Mouse (Mus musculus): Measurements from ENCODE around the gene Card10. TPM values are rescaled to one million over a fixed set of nuclear protein-coding genes. Genes with fewer than 3 reads are reported as not detected.
A peak's percentile ranks its signal among the peaks of the same experiment; 100 is the strongest.

The Card10 gene
- total RNA-seq, 1 experiment from 2014 or later, result not detected

DNA sequence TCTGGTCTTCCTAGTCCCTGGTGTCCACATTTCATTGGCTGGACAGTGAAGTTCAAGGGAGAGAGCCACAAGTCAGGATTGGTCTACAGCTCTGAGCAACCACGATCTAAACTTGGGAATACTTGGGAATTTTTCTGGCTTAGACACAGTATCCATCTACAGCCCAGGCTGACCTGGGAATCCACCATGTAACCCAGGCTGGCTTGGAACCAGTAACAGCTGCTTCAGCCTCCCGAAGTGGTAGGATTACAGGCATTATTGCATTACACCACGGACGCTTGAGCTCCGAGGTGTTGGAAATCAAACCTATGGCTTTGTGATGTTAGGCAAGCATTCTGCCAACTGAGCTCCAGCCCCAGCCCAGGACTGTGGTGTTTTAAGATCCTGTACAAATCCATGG, 39.1 kb downstream of the Card10 start:
- no peak for ATAC-seq (replicated peaks in 1 of 2; ENCODE audit: insufficient read depth in 1 of 2, low FRiP score in 2 of 2, low TSS enrichment in 1 of 2, low read depth in 1 of 2, poor library complexity in 2 of 2, severe bottlenecking in 2 of 2)

DNA sequence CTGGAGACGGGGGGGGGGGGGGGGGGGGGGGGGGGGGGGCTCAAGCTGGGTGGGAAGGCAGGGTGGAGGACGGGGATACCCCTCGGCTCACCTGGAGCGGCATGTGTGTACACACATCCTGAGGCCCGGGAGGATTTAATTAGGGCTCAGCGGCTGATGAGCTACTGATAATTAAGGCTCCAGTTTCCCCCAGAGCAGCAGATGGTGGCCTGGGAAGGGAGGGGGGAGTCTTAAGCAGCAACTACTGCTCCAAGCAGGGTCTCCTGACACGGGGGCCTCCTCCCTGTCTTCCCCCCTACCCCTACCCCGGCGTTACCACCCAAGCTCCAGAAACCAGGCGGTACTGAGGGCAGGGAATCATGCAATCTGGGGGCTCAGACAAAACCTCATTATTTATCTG, 39.6 kb downstream of the Card10 start:
- no peak for ATAC-seq (replicated peaks in 1 of 2; ENCODE audit: insufficient read depth in 1 of 2, low FRiP score in 2 of 2, low TSS enrichment in 1 of 2, low read depth in 1 of 2, poor library complexity in 2 of 2, severe bottlenecking in 2 of 2)

DNA sequence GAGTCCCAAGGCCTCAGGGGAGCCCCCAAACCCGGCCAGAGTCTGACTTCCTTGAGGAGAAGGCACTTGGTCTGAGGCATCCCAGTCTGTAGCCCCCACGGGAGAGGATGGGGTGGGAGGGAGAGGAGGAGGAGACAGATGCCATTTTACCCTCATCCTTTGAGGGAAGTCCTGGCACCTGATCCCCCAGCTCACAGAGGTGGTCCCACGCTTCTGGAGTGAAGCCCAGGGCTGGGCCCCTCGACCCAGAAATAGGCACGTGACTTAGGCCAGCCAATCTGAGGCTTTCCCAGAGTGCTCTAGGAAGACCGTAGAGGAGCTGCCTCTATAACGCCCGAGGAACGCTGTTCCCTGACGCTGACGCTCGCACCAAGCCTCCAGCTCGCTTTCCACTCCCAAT, 41.7 kb downstream of the Card10 start:
- no peak for ATAC-seq (replicated peaks in 1 of 2; ENCODE audit: insufficient read depth in 1 of 2, low FRiP score in 2 of 2, low TSS enrichment in 1 of 2, low read depth in 1 of 2, poor library complexity in 2 of 2, severe bottlenecking in 2 of 2)

DNA sequence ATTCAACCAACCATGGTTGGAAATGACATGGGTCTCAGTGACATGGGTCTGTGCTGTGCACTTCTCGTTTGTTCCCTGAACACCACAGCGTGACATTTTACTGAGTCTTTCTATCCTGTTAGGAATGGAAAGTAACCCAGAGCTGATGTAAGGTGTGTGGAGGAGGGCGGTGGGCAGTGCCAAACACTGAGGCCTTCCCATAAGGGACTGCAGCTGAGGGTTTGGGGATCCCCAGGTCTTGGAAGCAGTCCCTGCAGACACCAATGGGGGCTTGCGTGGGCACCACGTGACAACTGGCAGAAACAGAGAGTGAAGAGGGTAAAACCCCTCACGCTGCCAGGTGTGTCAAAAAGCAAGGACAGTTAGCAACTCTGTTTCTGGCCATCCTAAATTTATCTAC, 44.7 kb downstream of the Card10 start:
- no peak for ATAC-seq (replicated peaks in 1 of 2; ENCODE audit: insufficient read depth in 1 of 2, low FRiP score in 2 of 2, low TSS enrichment in 1 of 2, low read depth in 1 of 2, poor library complexity in 2 of 2, severe bottlenecking in 2 of 2)

DNA sequence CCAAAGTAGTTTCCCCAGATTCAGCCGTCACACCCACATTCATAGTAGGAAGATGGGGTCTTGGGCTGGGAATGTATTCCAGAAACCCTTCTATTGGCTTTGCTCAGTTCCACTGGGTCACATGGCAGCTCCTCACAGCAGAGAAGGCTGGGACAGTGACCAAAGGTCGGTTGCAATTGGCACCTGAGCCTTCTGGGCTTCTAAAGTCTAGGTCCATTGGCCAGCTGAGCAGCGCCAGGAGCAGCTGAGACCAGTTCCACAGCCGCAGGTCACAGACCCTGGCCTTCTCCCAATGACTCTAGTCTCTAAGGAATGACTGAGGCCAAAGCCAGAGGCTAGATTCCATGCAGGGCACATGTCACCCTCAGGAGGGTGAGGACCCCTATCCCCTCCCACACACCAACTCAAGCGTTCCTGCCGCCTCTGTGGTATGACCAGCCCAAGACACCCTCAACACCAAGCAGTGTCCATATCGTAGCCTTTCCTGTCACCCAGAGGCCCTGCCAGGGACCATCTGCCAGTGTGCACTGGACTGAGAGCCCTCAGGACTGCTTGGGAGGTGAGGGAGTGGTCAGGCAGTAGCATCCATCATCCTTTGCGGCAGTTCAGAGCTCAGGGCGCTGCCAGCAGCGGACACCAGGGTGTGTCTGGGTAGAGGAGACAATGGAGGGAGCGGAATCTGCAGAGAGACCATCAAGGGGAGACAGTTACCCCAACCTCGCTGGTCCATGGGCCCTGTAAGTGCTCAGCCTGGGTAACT, 46.7 kb downstream of the Card10 start:
- ATAC-seq (replicated peaks in 1 of 2; ENCODE audit: insufficient read depth in 1 of 2, low FRiP score in 2 of 2, low TSS enrichment in 1 of 2, low read depth in 1 of 2, poor library complexity in 2 of 2, severe bottlenecking in 2 of 2), result no peak

DNA sequence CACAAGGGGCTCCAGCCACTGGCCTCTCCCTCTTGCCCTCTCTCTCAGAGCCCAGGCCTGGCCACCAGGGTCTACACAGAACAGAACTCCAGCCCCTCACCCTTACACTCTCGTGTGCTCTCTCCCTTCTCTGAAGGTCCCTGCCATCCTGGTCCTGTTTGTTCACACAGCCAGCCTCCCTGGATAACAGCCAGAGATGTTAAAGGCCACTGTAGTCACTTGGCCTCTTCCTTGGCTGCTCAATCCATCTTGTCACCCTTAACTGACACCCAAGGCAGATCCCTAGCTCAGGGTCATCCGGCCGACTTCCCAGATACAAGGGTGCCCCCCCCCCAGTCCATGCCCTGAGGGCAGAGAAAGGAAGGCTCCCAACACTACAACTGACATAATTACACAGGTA, 47.6 kb downstream of the Card10 start:
- no peak for ATAC-seq (replicated peaks in 1 of 2; ENCODE audit: insufficient read depth in 1 of 2, low FRiP score in 2 of 2, low TSS enrichment in 1 of 2, low read depth in 1 of 2, poor library complexity in 2 of 2, severe bottlenecking in 2 of 2)

DNA sequence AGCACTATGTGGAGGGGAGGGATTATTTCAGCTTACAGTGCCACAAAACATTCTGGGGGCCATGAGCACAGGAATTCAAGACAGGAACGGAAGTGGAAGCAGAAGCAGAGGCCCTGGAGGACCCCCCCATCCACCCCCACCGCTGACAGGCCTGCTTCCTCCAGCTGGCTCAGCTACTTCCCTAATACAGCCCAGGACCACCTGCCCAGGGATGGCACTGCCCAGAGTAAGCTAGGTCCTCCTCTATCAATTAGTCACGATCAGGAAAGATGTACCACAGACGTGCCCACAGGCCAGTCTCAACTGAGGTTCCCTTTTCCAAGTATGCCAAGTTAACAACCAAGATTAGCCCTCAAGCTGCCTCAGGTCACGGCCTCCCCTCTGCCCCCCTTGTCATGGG, 48.7 kb downstream of the Card10 start:
- ATAC-seq (replicated peaks in 1 of 2; ENCODE audit: insufficient read depth in 1 of 2, low FRiP score in 2 of 2, low TSS enrichment in 1 of 2, low read depth in 1 of 2, poor library complexity in 2 of 2, severe bottlenecking in 2 of 2), result peak; percentile 60 to 64

DNA sequence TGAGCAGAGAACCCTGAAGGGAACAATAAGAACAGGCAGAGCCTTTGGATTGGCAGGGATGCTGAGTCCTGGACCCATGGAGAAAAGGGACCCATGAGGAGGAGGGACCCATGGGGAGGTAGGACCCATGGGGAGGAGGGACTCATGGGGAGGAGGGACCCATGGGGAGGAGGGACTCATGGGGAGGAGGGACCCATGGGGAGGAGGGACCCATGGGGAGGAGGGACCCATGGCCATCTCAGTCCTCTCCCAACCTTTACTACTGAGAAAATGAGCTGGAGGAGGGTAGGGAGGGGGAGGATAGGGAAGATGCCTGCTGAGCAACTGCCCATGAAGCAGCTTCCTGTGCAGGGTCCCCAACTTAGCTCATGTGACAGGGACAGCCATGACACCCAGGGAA, 49.9 kb downstream of the Card10 start:
- no peak for ATAC-seq (replicated peaks in 1 of 2; ENCODE audit: insufficient read depth in 1 of 2, low FRiP score in 2 of 2, low TSS enrichment in 1 of 2, low read depth in 1 of 2, poor library complexity in 2 of 2, severe bottlenecking in 2 of 2)

DNA sequence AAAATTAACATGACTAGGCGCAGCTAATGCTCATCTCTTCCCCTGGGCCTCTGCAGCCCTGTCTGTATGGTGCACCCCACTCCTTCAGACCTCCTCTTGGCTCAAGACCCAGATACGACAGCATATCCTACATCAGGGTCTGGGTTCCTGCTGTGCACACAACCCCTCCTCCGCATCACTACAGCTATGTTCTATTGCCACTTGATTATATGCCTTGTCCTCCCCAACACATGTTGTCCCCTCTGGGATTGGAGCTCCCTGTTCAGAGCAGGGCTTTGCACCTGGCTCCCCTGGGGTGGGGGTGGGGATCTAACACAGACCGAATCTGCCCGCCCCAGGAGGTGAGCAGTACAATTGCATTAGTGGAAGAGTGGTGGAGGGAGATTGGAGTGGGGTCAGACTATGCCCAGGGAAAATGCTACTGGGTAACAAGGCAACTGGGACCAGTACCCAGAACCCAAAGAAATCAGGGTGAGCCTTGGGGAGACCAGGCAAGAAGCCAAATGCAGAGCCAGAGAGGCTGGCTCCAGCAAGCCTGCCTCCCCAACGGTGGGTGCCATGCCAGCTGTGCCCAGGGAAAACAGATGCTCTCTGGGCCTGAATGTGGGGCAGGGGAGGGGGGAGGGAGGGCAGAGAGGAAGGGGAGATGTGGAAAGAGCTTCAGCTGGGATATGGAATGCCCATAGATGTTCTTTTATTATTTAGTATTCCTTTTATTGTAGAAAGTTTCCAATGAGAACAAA, 52.1 kb downstream of the Card10 start:
- no peak for ATAC-seq (replicated peaks in 1 of 2; ENCODE audit: insufficient read depth in 1 of 2, low FRiP score in 2 of 2, low TSS enrichment in 1 of 2, low read depth in 1 of 2, poor library complexity in 2 of 2, severe bottlenecking in 2 of 2)

DNA sequence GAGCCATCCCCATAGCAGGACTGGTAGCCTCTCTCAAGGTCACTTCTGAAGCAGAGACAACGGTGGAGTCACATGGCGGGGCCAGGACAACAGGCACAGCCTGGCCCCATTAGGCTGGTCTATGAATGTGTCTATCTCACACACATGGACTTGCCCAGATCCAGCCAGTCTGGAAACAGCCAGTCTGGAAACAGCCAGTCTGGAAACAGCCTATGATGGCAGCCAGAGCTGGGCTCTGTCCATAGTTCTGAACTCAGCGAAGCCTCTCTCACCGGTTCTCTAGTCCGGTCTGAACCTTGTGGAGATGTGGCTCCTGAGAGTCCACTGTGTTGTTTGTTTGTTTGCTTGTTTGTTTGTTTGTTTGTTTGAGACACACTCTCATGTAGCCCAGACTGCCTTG, 53.0 kb downstream of the Card10 start:
- no peak for ATAC-seq (replicated peaks in 1 of 2; ENCODE audit: insufficient read depth in 1 of 2, low FRiP score in 2 of 2, low TSS enrichment in 1 of 2, low read depth in 1 of 2, poor library complexity in 2 of 2, severe bottlenecking in 2 of 2)

DNA sequence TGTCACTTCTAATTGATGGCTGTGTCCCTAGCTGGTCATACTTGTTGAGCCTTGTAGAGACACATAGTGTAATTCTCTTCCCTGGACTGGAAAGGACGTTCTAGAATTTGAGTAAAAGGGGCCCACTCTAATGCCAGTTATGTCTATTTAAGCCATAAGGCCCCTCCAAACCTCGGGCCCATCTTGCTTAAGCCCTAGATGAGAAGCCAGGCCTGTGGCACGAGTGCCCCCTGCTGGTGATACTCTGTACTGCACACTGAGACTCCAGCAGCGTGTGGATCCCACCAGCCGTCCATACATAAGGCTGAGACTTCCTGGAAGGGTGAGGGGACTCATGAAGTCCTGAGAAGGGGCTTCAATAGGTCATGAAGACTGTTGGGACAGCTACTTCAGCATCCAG, 58.6 kb downstream of the Card10 start:
- peak; percentile 58 to 70; a peak in 3 of 4 replicates for ATAC-seq (replicated peaks in 1 of 2; ENCODE audit: insufficient read depth in 1 of 2, low FRiP score in 2 of 2, low TSS enrichment in 1 of 2, low read depth in 1 of 2, poor library complexity in 2 of 2, severe bottlenecking in 2 of 2)

DNA sequence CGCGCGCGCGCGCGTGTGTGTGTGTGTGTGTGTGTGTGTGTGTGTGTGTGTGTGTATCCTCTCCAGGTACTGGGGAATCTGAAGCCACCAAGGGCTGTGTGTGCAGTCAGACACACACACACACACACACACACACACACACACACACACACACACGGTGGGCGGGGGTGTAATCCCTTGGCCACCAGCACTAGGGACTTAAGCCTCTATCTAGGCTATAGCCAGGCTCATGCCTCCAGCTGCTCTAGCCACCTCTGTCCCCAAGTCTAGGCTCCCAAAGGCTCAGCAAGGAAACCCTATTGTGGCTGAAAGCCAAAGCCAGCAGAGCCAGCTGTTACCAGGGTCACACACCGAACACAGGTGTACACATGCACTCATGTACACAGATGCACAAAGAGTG, 60.0 kb downstream of the Card10 start:
- no peak for ATAC-seq (replicated peaks in 1 of 2; ENCODE audit: insufficient read depth in 1 of 2, low FRiP score in 2 of 2, low TSS enrichment in 1 of 2, low read depth in 1 of 2, poor library complexity in 2 of 2, severe bottlenecking in 2 of 2)

DNA sequence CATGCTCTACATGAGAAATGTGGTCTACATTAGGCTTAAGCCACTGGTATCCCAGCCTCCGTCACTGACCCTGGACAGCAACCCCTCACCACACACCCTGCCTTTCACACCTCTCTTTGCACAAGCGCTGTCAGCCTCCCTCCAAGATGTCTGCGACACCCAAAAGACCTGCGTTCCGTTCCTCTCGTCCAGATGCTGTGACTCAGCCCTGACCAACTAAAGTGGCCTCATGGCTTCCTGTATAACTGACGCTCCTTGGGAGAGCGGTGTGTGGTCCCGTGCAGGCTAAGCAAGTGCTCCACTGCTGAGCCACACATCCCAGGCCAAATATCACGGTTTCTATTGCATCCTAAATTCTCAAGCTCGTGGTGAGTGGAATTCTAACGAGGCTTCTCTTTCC, 62.2 kb downstream of the Card10 start:
- peak in 1 of 2 experiments; percentile 27; a peak in 1 of 4 replicates for ATAC-seq (replicated peaks in 1 of 2; ENCODE audit: insufficient read depth in 1 of 2, low FRiP score in 2 of 2, low TSS enrichment in 1 of 2, low read depth in 1 of 2, poor library complexity in 2 of 2, severe bottlenecking in 2 of 2)

DNA sequence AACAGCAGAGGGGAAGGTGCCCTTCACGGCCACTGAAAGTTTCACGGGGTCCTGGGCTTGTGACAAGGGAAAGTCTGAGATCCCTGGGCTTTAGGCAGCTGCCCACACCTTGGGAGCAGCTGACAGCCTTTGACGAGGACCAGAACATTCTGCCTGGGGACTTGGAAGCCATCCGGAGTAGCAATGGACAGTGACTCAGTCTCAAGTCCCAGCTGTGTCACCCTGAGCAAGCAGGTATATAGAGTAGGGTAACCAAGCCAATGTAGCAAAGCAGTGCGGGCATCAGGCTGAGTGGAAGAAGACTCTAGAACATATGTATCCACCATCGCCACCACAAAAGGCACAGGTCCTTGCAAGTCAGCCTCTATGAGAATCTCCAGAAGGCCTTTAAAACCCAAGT, 65.7 kb downstream of the Card10 start:
- no peak for ATAC-seq (replicated peaks in 1 of 2; ENCODE audit: insufficient read depth in 1 of 2, low FRiP score in 2 of 2, low TSS enrichment in 1 of 2, low read depth in 1 of 2, poor library complexity in 2 of 2, severe bottlenecking in 2 of 2)

DNA sequence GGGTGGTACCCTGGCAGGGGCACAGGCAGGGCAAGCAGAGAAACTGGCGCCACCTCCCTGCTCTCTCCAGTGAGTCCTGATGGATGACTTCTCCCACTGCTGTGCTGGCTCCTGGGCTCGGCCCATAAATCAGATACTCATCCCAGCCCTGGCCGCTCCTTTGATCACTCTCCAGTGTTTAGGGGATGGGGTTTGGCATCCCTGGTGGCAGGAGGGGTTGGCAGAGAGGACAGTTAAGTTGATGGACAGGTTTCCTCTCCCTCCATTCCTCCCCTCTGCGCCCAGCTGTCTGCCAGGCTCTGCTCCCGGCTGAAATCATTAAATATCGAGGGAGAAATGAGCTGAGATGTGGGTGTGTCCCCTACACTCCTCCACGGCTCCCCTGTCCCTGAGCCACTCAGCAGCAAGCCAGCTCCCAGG, 66.2 kb downstream of the Card10 start:
- ATAC-seq (replicated peaks in 1 of 2; ENCODE audit: insufficient read depth in 1 of 2, low FRiP score in 2 of 2, low TSS enrichment in 1 of 2, low read depth in 1 of 2, poor library complexity in 2 of 2, severe bottlenecking in 2 of 2), result no peak

DNA sequence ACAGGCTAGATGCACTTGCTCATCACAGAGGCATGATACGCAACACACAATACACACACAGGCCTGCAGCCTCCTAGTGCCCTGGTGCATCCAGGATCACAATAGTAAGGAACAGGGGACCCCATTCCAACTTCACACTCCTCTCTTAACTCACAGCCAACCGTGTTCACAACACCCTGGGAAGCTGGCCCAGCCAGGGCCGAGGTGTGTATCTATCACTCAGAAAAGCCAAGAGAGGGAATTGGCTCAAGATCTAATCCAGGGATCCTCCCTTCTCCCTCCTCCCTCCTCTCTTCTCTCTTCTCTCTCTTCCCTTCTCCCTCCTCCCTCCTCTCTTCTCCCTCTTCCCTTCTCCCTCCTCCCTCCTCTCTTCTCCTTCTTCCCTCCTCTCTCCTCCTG, 66.7 kb downstream of the Card10 start:
- no peak for ATAC-seq (replicated peaks in 1 of 2; ENCODE audit: insufficient read depth in 1 of 2, low FRiP score in 2 of 2, low TSS enrichment in 1 of 2, low read depth in 1 of 2, poor library complexity in 2 of 2, severe bottlenecking in 2 of 2)

DNA sequence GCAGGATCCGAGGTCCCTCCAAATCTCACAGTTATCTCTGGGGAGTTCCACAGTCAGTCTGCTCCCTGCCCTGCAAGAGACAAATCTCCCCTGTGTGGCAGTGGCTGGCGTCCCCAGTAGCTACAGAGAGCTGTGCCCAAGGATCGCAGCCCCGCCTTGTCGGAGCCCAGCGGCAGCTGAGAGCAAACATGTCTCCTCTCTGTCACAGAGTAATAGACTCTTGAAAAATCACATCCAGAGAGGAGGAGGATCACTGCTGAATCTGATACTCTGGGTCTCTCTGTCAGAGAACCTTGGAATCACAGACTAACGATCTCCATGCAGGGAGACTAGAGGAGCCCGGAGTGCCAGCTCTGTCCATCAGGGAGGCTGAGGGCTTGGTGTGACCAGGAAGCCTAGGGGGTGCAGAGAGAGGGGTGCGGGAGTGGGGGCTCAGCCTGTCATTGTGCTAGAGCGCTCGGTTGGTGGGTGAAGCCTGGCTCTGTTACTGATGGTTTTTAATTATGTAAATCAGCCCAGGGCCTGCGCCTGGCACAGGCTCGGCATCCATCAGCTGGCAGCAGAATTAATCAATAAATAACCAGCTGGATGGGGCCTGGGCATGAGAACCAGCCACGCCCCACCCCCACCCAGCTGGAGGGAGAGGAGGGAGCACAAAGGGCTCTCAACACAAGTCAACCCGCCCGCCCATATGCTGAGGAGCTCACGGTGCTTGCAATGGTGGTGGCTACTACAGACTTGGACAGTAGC, 67.2 kb downstream of the Card10 start:
- no peak for ATAC-seq (replicated peaks in 1 of 2; ENCODE audit: insufficient read depth in 1 of 2, low FRiP score in 2 of 2, low TSS enrichment in 1 of 2, low read depth in 1 of 2, poor library complexity in 2 of 2, severe bottlenecking in 2 of 2)

DNA sequence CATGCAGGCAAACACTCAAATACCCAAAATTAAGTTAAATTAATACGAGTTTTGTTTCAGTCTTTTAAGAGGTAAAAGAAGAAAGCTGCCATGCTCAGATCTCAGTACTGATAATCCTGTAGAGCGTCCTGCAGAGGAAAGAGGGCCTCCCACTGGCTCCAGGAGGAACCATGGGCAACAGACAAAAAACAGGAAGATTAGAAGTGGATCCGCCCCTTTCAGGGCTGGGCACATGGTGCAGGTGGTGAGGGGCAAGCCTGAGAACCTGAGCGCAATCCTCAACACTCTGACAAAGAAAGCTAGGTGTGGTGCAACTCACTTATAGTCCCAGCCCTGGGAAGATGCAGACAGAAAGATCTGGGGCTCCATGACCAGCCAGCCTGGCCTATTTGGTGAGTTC, 71.0 kb downstream of the Card10 start:
- ATAC-seq (replicated peaks in 1 of 2; ENCODE audit: insufficient read depth in 1 of 2, low FRiP score in 2 of 2, low TSS enrichment in 1 of 2, low read depth in 1 of 2, poor library complexity in 2 of 2, severe bottlenecking in 2 of 2), result no peak

All from hematopoietic stem cell, adult 5-6 weeks (primary cell).